Mouse (Mus musculus): Measurements from ENCODE around the gene Hmgn2.
A peak's percentile ranks its signal among the peaks of the same experiment; 100 is the strongest.

Gene Hmgn2

GRCm38 (mm10) chr4:133978021-133978711, 9.7 kb upstream of the Hmgn2 start:
- DNase-seq: no peak

DNA sequence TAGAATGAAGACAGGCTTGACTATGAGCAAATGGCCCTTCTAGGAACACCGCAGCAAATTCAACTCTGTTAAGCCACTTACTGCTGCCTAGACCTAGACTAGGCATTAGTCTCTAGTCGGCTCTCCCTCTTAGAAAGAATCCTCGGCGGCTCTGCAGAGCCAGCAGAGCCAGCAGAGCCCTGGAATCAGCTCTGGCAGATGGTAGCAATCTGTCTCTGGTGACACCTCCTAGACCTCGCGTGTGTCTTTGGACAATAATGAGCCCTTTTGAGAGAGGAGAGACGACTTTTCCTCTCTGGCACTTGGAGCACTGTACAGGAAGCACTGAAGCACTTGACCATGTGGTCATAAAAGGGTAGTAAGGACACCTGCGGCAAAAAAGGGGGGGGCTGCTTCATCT, 3.3 kb upstream of the Hmgn2 start:
- peak; percentile 30 for DNase-seq

DNA sequence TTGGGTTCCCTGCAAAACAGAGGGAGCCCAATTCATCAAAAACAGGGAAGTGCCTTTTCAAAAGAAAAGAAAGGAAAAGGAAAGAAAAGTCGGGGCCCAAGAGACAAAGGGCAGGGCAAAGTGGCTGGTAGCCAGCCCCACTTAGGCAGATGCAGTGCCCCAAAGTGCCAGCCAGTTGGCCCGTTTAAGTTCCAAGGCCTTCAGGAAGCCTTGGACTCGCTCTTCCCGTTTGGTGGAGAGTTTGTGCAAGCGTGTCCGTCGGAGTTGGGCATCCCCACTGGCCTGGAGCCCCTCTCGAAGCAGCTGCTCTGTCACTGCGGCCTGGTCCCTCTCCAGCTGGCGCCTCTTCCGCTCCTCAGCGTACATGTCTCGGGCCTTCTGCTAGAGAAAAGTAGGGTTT, 2.4 kb upstream of the Hmgn2 start:
- no peak for DNase-seq

DNA sequence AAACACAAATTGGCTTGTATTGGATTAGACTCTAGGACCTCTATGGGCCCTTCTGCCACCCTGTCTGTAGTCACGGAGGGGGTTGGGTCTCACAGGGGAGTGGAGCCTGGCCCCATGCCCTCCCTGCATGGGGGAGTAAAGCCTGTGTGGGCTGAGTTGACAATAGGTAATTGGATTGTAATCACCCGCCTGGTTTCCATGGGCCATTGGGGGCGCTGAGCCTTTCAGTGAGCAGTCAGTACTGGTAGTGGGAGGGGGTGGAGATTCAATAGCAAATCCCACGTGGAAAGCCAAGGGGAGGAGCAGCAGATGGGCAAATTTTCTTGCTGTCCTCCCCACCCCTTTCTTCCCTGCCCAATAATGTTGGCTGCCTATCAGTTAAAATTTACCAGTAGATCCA, 1.7 kb upstream of the Hmgn2 start:
- peak; percentile 56 for DNase-seq

DNA sequence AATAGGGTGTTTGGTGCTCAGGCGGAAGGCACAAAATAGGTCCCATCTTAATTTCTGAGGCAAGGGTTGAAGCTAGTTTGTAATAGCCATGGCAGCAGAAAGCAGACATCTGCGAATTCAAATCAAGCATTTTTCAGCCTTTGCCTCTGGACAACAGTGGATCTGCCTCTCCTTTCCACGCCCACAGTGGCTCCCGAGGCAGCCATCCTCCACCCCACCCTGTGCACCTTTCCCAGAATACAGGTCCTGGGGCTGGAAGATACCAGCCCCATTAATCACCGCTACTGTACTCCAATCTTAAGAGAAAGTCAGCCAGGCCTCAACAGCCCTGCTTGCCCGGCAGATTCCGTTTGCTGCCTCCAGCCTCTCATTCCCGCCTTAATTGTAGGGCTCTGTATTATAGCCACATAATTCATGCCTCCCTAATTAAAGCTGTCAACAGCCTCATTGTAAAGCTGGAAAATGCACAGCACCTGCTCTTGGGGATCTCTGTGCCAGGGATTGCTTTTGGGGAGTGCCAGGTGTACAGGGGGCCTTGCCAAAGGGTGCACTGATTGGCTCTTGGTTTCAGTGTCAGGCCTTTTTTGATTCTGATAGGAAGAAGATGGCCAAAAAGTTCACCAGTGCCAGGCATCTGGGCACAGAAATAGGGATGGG, 792 bp upstream of the Hmgn2 start:
- DNase-seq: peak; percentile 42

DNA sequence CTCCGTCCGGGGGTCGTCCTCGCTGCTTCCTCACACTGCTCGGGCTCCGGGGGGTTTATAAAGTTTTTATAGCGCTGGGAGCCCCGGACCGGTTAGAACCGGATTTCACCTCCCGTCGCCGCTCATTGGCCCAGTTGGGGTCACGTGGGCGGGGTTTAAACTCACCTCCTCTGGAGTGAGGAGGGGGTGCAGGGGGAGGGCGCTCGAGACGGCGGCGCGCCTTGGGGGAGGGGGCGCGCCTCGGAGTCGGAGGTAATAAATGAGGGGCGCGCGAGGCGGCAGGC, 642 bp downstream of the Hmgn2 start:
- DNase-seq: peak; percentile 91

GRCm38 (mm10) chr4:133967138-133967865, 1.1 kb downstream of the Hmgn2 start:
- peak; percentile 97 for DNase-seq

GRCm38 (mm10) chr4:133966271-133966940, 2.0 kb downstream of the Hmgn2 start:
- no peak for DNase-seq

DNA sequence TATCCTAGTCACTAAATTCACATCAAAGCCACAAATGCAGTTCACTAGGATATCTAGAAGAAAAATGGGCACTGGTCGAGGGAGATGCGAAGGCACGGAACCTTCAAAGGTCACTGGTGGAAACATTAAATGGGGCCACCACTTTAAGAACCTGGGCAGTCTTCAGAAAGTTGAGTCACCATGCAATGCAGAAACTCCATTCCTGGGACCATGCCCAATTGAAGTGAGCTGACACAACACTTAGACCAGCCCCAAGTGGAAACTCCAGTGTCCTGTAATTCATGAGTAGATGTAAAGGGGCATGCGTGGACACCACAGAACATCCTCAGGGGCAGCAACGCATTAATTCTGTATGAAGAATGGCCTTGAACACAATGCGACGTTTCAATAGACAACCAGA, 5.9 kb downstream of the Hmgn2 start:
- DNase-seq: no peak

- DNase-seq: no peak
These were observed 9.6 kb downstream of the Hmgn2 start for GRCm38 (mm10) chr4:133958884-133959283.

- no peak for DNase-seq
These were observed 12.1 kb downstream of the Hmgn2 start for GRCm38 (mm10) chr4:133956358-133956757.

GRCm38 (mm10) chr4:133946736-133947135, 21.7 kb downstream of the Hmgn2 start:
- no peak for DNase-seq

- DNase-seq: no peak
These were observed 24.7 kb downstream of the Hmgn2 start for GRCm38 (mm10) chr4:133943791-133944190.

GRCm38 (mm10) chr4:133942679-133943078, 25.8 kb downstream of the Hmgn2 start:
- no peak for DNase-seq

DNA sequence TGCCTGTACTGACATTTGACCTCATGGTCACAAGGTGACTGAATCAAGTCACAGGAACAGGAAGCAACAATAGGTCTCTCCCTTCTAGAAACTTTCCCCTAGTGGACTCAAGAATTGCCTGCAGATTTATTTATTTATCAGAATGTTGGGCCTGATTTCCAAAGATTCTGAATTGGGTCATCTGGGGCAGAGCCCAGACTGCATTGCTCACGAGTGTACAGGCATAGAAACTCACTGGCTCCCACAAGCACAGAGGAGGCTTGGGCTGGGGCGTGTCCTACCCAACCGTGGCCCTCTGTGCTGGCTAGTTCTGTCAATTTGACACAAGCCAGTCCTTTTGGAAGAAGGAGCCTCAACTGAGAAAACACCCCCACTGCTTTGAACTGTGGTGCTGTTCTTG, 26.9 kb downstream of the Hmgn2 start:
- no peak for DNase-seq

DNA sequence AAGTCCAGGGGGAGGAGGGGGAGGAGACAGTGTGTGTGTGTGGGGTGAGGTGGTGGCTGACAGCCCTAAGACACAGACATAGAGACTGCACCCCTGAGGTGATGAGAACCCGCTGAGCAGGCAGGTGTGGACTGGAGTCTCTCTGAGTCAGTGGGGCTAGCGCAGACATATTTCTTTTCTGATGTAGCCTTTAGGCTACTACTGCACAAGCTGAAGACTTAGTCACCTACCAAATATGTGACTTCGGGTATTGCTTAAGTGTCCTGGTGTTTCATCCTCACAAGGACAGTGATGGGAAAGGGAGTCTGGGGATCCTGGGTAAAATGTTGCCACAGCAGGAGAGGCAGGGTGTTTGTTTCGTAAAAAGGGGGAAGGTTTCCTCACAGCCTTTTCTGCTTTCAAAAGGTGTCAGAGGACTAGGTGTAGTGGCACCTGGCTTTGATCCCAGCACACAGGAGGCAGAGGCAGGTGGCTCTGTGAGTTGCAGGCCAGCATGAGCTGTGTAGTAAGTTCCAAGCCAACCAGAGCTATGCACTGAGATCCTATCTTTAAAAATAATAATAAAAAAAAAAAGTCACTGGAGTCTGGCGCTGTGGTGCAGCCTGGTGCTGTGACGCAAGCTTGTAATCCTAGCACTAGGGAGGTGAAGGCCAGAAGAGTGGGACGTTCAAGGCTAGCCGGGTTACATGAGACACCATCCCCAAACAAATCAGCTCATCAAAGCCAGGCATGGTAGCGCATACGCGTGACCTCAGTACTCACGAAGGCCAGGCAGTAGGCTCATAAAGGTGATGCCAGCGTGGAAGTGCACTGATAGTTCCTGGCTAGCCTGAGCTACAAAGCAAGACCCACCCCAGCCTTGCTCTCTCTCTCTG, 27.8 kb downstream of the Hmgn2 start:
- no peak for DNase-seq

GRCm38 (mm10) chr4:133938077-133938476, 30.4 kb downstream of the Hmgn2 start:
- no peak for DNase-seq

DNA sequence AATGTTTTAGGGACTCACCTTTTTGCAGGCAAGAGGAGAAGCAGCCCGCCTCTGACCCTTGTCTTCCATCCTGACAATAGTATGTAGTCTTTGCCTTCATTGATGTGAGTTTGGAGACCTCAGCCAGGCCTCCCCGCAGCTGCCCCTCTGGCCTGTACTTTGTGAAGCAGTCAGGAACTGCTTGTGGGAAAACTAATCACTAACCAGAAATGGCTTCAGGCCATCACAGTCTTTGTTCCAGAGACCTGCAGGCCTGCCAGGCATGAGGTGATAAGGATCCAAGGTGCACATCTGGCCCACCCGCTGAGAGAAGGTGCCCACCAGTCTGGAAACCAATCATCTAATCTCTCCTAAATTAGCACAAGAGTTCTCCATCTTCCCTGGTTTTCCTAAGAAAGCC, 36.7 kb downstream of the Hmgn2 start:
- DNase-seq: no peak

DNA sequence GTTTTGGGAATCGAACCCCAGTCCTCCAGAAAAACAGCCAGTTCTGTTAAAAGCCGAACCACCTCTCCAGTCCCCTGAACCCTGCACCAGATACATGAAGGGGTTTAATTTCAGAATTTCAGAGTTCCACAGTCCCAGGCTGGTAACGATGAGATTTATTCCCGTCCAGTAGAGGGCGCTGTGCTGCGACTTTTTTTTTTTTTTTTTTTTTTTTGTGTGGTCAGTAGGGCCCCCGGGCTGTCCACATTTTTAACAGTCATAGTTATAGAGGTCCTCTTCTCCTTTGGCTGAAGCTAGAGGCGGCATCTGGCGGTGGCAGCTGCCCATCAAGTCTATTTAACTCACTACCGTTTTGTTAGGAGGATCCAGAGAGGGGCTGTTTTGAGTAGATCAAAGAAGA, 37.1 kb downstream of the Hmgn2 start:
- no peak for DNase-seq

GRCm38 (mm10) chr4:133929278-133929670, 39.2 kb downstream of the Hmgn2 start:
- no peak for DNase-seq

DNA sequence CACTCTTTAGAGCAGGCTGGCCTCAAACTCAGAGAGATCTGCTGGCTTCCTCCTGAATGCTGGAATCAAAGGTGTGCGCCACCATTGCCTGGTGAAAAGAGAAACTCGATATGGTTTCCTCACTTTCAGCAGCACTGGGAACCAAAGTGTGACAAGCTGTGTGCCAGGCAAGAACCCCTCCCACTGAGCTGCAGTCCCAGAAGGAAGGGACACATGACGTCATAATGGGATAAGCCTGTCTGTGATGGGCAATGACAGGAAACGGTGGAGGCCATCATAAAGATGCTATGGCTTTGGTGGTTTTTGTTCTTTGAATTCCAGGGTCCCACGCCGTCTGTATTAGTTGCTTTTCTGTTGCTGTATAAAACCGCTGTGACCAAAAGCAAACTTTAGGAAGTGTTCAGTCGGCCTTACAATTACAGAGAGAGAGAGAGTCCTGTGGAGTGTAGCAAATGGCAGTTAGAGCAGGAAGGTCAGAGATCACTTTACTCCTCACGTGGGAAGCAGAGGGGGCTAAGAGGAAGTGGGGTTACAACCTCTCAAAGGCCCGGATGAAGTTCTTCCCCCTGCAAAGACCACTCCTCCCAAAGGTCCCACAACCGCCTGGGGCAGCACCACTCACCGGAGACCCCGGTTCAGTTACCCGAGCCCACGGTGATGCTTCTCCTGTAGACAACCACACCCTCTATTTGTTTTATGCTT, 39.7 kb downstream of the Hmgn2 start:
- DNase-seq: no peak

DNA sequence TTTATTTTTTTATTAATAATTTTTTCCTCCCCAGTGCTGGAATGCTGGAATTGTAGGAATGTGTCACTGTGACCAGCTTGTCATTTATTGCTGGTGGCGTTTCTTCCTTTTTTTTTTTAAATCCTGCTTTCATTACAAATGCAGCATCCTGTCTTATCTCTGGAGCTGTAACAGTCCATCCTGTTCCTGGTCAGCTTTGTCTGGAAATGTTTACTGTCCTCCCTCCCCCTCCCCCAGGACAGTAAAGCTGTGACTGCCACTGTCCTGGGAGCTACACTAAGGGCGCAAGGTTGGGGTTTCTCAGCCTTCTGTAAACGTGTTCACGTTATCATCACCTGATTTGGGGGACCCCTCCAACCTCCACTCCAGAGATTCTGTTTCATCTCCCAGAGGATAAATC, 43.2 kb downstream of the Hmgn2 start:
- DNase-seq: no peak
